8 mouse cellular contexts compared by ENCODE assay signal in genomic region chr11:109860508-109860907, GRCm38 (mm10). TPM values are rescaled to one million over a fixed set of nuclear protein-coding genes. Genes with fewer than 3 reads are reported as not detected.
DNase-seq lines count a peak whose midpoint lies in the region; ATAC-seq and TF ChIP-seq lines count a peak whose summit lies in the region.

No protein-coding gene starts in this region.

- DNase-seq in MEL (ENCODE audit: low read depth, low spot score) = peak; percentile 95
- DNase-seq in cerebellum, adult 18-20 months = peak; percentile 69 to 82
- DNase-seq in forebrain, postnatal 0 days = peak; percentile 95
- DNase-seq in heart, postnatal 4 days = peak; percentile 95
- DNase-seq in layer of hippocampus, adult 2 months (ENCODE audit: low spot score in 2 of 2) = peak; percentile 88 to 96
- DNase-seq in lung, adult 2 months = peak; percentile 81
- peak; percentile 96 for DNase-seq in testis, postnatal 10 days (ENCODE audit: low spot score)

- peaks cover 0 to 9% of the 10 kb centered on the region in 2 experiments; a peak in 2 of 4 replicates for H3K36me3 ChIP-seq in MEL (ENCODE audit: control insufficient read depth in 1 of 2, insufficient read depth in 2 of 2, low read length in 2 of 2)
- no peaks in the 10 kb centered on the region for H3K36me3 ChIP-seq in forebrain, postnatal 0 days (ENCODE audit: insufficient read depth)
- H3K36me3 ChIP-seq in neural tube, embryonic 15.5 days = no peaks in the 10 kb centered on the region

- TF ChIP-seq EP300 in MEL (IDR thresholded peaks at IDR 0.05; ENCODE audit: low read depth in 1 of 2, low read length in 2 of 2) = peak in 1 of 2 experiments; percentile 28; a peak in 2 of 4 replicates

- H3K27ac ChIP-seq in MEL (ENCODE audit: control insufficient read depth, low read depth, low read length) = peak overlapping the region; percentile 98
- no peak overlapping the region for H3K27ac ChIP-seq in forebrain, postnatal 0 days (ENCODE audit: low read depth, low read length)
- H3K27ac ChIP-seq in layer of hippocampus, adult 2 months = peak overlapping the region; percentile 54; the same call in 1 of the 2 replicates
- H3K27ac ChIP-seq in neural tube, embryonic 15.5 days (replicated peaks) = peak overlapping the region; percentile 28; the same call in 1 of the 2 replicates

- no peak; the same call in none of the 2 replicates for TF ChIP-seq RAD21 in MEL (IDR thresholded peaks at IDR 0.05; ENCODE audit: low read depth, low read length)

- no peak overlapping the region for H3K4me2 ChIP-seq in forebrain, postnatal 0 days (ENCODE audit: low read depth)
- peak overlapping the region; percentile 38 for H3K4me2 ChIP-seq in neural tube, embryonic 15.5 days

- no peak; a peak in 1 of 4 replicates for TF ChIP-seq POLR2A in MEL (IDR thresholded peaks at IDR 0.05; ENCODE audit: control insufficient read depth in 1 of 2, insufficient read depth in 1 of 2, low read depth in 1 of 2, low read length in 2 of 2, poor library complexity in 1 of 2)
- no peak for TF ChIP-seq POLR2A in lung, adult 2 months (IDR thresholded peaks at IDR 0.05; ENCODE audit: borderline replicate concordance, extremely low read depth, low read depth, low read length)

- H3K4me3 ChIP-seq in MEL (ENCODE audit: control insufficient read depth in 1 of 2, insufficient read depth in 1 of 2, low read depth in 2 of 2, low read length in 2 of 2) = peak overlapping the region; percentile 49 to 55
- H3K4me3 ChIP-seq in forebrain, postnatal 0 days (ENCODE audit: low read depth, low read length) = no peak overlapping the region
- no peak overlapping the region for H3K4me3 ChIP-seq in layer of hippocampus, adult 2 months
- no peak overlapping the region for H3K4me3 ChIP-seq in lung, adult 2 months (replicated peaks; ENCODE audit: extremely low read depth, low read depth, low read length)
- no peak overlapping the region for H3K4me3 ChIP-seq in neural tube, embryonic 15.5 days (replicated peaks)

- no peaks in the 10 kb centered on the region for H3K9me3 ChIP-seq in MEL (replicated peaks; ENCODE audit: insufficient read depth, low read length)
- H3K9me3 ChIP-seq in forebrain, postnatal 0 days (ENCODE audit: low read length) = no peaks in the 10 kb centered on the region
- no peaks in the 10 kb centered on the region for H3K9me3 ChIP-seq in neural tube, embryonic 15.5 days (replicated peaks)

- H3K4me1 ChIP-seq in MEL (ENCODE audit: control insufficient read depth in 1 of 2, insufficient read depth in 2 of 2, low read length in 2 of 2) = peaks cover 0 to 11% of the 10 kb centered on the region in 2 experiments; a peak in 2 of 4 replicates
- H3K4me1 ChIP-seq in forebrain, postnatal 0 days (ENCODE audit: insufficient read depth) = no peaks in the 10 kb centered on the region
- 0 out of 2 replicates have a peak, but pooled peaks cover 2% of the 10 kb centered on the region for H3K4me1 ChIP-seq in lung, adult 2 months (ENCODE audit: control insufficient read depth, insufficient read depth, low read length)
- H3K4me1 ChIP-seq in neural tube, embryonic 15.5 days = peaks cover 7% of the 10 kb centered on the region

- no peaks in the 10 kb centered on the region for H3K27me3 ChIP-seq in MEL (ENCODE audit: control insufficient read depth in 1 of 2, insufficient read depth in 2 of 2, low read length in 2 of 2)
- H3K27me3 ChIP-seq in forebrain, postnatal 0 days (ENCODE audit: insufficient read depth, low read length) = no peaks in the 10 kb centered on the region
- no peaks in the 10 kb centered on the region for H3K27me3 ChIP-seq in neural tube, embryonic 15.5 days (replicated peaks)

- 8% methylated on average over 10 of the region's 10 CpGs for WGBS in forebrain, postnatal 0 days
- WGBS in lung, adult 2 months = 3% methylated on average over 10 of the region's 10 CpGs
- 11% methylated on average over 10 of the region's 10 CpGs for WGBS in neural tube, embryonic 15.5 days

- peak in 2 of 3 experiments; percentile 97 for TF ChIP-seq CTCF in MEL (IDR thresholded peaks at IDR 0.05 in 2 of 3, conservative IDR thresholded peaks at IDR 0.05 in 1 of 3; ENCODE audit: control insufficient read depth in 1 of 3, insufficient read depth in 1 of 3, low read depth in 2 of 3, low read length in 3 of 3, poor library complexity in 1 of 3, severe bottlenecking in 1 of 3)
- peak; percentile 99 for TF ChIP-seq CTCF in forebrain, postnatal 0 days (IDR thresholded peaks at IDR 0.05; ENCODE audit: low read depth)
- peak; percentile 97 for TF ChIP-seq CTCF in layer of hippocampus, adult 2 months (conservative IDR thresholded peaks at IDR 0.05)
- peak; percentile 83 for TF ChIP-seq CTCF in lung, adult 2 months (IDR thresholded peaks at IDR 0.05; ENCODE audit: insufficient read depth, low read length)

- no peaks in the 10 kb centered on the region for H3K79me2 ChIP-seq in MEL (ENCODE audit: control insufficient read depth, insufficient read depth, low read length, poor library complexity)

- peak overlapping the region; percentile 74 for H3K9ac ChIP-seq in MEL (ENCODE audit: control insufficient read depth, low read depth, low read length, poor library complexity, severe bottlenecking)
- H3K9ac ChIP-seq in forebrain, postnatal 0 days = no peak overlapping the region
- H3K9ac ChIP-seq in neural tube, embryonic 15.5 days (replicated peaks) = no peak overlapping the region

- ATAC-seq in forebrain, postnatal 0 days = peak; percentile 86
- peak; percentile 75 for ATAC-seq in neural tube, embryonic 15.5 days (ENCODE audit: low FRiP score)

TF ChIP-seq in MEL, 35 proteins besides CTCF, POLR2A, EP300 and RAD21:
- TF ChIP-seq GATA1 (IDR thresholded peaks at IDR 0.05; ENCODE audit: low read depth, low read length) (peak; percentile 42; the same call in 1 of the 2 replicates), ZC3H11A (IDR thresholded peaks at IDR 0.05; ENCODE audit: low read depth, low read length) (peak; percentile 92), MEF2A (IDR thresholded peaks at IDR 0.05; ENCODE audit: extremely low read depth, insufficient replicate concordance, low read depth, low read length, poor library complexity, severe bottlenecking) (no peak), CHD2 (IDR thresholded peaks at IDR 0.05; ENCODE audit: low read length) (no peak), CHD1 (IDR thresholded peaks at IDR 0.05; ENCODE audit: low read depth, low read length) (no peak), SMC3 (IDR thresholded peaks at IDR 0.05; ENCODE audit: low read depth, low read length) (peak; percentile 94), TCF12 (IDR thresholded peaks at IDR 0.05; ENCODE audit: low read depth, low read length) (no peak), SIN3A (IDR thresholded peaks at IDR 0.05; ENCODE audit: low read length) (no peak), UBTF (IDR thresholded peaks at IDR 0.05; ENCODE audit: borderline replicate concordance, insufficient read depth, low read depth, low read length) (no peak), MYC (IDR thresholded peaks at IDR 0.05; ENCODE audit: low read depth, low read length) (no peak), ETS1 (IDR thresholded peaks at IDR 0.05; ENCODE audit: low read depth, low read length) (no peak), USF1 (IDR thresholded peaks at IDR 0.05; ENCODE audit: low read depth, low read length) (no peak), NRF1 (IDR thresholded peaks at IDR 0.05; ENCODE audit: insufficient read depth, low read depth, low read length, poor library complexity, severe bottlenecking) (no peak), TBP (IDR thresholded peaks at IDR 0.05; ENCODE audit: low read depth, low read length) (no peak)

RNA-seq across cellular contexts. Expression of gene 1700012B07Rik, which starts 32.7 kb away (rescaled TPM):
- total RNA-seq in MEL (2012; rRNA removed) = not detected in 2 replicates
- not detected for polyA plus RNA-seq in MEL (2012; ENCODE audit: insufficient read depth in 1 of 2, insufficient read length in 2 of 2, low read depth in 1 of 2, low replicate concordance in 2 of 2, missing spikeins in 1 of 2)
- total RNA-seq in forebrain, postnatal 0 days (2014; rRNA removed) = not detected in 2 replicates
- polyA plus RNA-seq in forebrain, postnatal 0 days (2015; fragmentation: Nextera tagmentation; extraction: Ambion mirVana) = not detected in 2 replicates
- not detected for total RNA-seq in heart, postnatal 4 days (2021)
- not detected for total RNA-seq in layer of hippocampus, adult 2 months (2021)
- 0.12 and 0.26 TPM in 2 replicates for polyA plus RNA-seq in lung, adult 2 months (2012; rRNA removed)
- polyA plus RNA-seq in neural tube, embryonic 15.5 days (2015; fragmentation: Nextera tagmentation; extraction: Ambion mirVana) = not detected in 2 replicates

Comparison
In these comparisons a context has a peak if more than half of its experiments do, and no peak if none do; other contexts are left out.
1. H3K4me3 ChIP-seq: peak in MEL (2 of 2); none in forebrain, postnatal 0 days (single experiment), layer of hippocampus, adult 2 months (single experiment), lung, adult 2 months (single experiment) and neural tube, embryonic 15.5 days (single experiment).
2. Peak in every context shown above with its lines, with median percentiles within 50 percentile points of each other: DNase-seq and CTCF ChIP-seq.